1 mouse cellular context compared by ENCODE assay signal in genomic region chr3:89247466-89247865, GRCm38 (mm10).
TF ChIP-seq lines count a peak whose summit lies in the region.

No protein-coding gene starts in this region.

TF ChIP-seq in CH12.LX, 34 proteins besides CTCF, POLR2A, EP300 and RAD21:
- TF ChIP-seq MYC (IDR thresholded peaks at IDR 0.05; ENCODE audit: low read depth, low read length) (no peak), MXI1 (IDR thresholded peaks at IDR 0.05; ENCODE audit: low read depth, low read length) (no peak), CHD2 (IDR thresholded peaks at IDR 0.05; ENCODE audit: low read length) (no peak), SMC3 (IDR thresholded peaks at IDR 0.05; ENCODE audit: low read depth, low read length) (no peak), ELF1 (IDR thresholded peaks at IDR 0.05; ENCODE audit: low read depth, low read length) (no peak), ZKSCAN1 (IDR thresholded peaks at IDR 0.05; ENCODE audit: borderline replicate concordance, low read depth, low read length) (no peak), PAX5 (IDR thresholded peaks at IDR 0.05; ENCODE audit: low read length) (no peak)
